7 mouse cellular contexts compared by ENCODE assay signal in the genomic region with DNA sequence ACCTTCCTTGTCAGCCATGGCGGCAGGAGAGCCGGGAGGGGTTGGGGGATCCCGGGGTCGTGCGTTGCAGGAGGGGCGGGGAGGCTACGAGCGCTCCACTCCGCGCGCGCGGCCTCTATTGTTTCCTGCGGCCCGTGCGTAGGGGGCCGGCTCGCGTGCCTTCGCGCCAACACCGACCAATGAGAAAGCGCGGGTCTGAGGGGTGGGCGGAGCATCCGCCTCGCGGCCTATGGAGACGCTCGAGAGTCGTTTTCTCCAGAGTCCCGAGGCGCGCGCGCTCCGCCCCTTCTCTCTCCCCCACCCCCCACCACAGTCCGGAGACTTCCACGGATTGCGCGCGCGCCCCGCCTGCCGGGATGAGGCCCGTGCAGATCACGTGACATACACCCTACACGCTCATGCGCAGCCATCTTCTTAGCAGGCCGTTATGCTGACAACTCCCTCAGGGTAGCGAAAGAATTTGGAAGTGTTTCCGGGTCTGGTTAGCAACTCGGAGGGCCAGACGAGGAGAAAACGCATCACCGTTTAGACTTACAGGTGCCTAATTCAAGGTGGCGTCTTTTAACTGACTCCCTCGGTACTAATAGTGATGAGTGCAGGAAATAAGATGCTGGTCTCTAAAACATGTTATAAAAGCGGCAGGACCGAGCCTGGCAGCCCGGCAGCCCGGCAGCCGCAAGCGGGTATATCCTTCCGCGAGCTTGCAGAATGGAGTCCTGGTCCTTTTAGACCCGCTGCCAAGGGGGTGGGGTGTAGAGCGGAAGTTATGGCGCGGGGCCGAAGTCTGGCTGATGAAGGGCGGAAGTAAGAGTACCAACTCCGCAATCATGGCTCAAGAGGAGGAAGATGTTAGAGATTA. TPM values are rescaled to one million over a fixed set of nuclear protein-coding genes. Genes with fewer than 3 reads are reported as not detected.
DNase-seq lines count a peak whose midpoint lies in the region; ATAC-seq and TF ChIP-seq lines count a peak whose summit lies in the region.

A gene (minus strand): TSS at position 155 of the 859 bp plus-strand sequence.
A gene (plus strand): TSS at position 480 of the 859 bp plus-strand sequence.

- TF ChIP-seq CTCF in intestine, postnatal 0 days (IDR thresholded peaks at IDR 0.05; ENCODE audit: low read depth): peak; percentile 39
- TF ChIP-seq CTCF in small intestine, adult 2 months (IDR thresholded peaks at IDR 0.05; ENCODE audit: extremely low read depth, insufficient read length, insufficient replicate concordance, low read depth, low read length): no peak

- H3K4me1 ChIP-seq in embryonic facial prominence, embryonic 10.5 days: peaks cover 37% of the 10 kb centered on the region
- H3K4me1 ChIP-seq in intestine, postnatal 0 days (replicated peaks; ENCODE audit: control insufficient read depth, insufficient read depth, low read length): 0 out of 2 replicates have a peak, but pooled peaks cover 7% of the 10 kb centered on the region
- H3K4me1 ChIP-seq in midbrain, embryonic 12.5 days: peaks cover 35% of the 10 kb centered on the region
- no peaks in the 10 kb centered on the region; the same call in 1 of the 2 replicates for H3K4me1 ChIP-seq in small intestine, adult 2 months (ENCODE audit: control insufficient read depth, insufficient read depth, insufficient read length, low read length)

- peak within 1 kb of the TSS; percentile 78 for H3K4me2 ChIP-seq in intestine, postnatal 0 days (replicated peaks; ENCODE audit: low read depth)
- peak within 1 kb of the TSS; percentile 87 for H3K4me2 ChIP-seq in midbrain, embryonic 12.5 days (replicated peaks)

- DNase-seq in adrenal gland, postnatal 10 days: peak; percentile 98
- DNase-seq in embryonic facial prominence, embryonic 10.5 days (ENCODE audit: low spot score): peak; percentile 100
- DNase-seq in gonadal fat pad, adult 2 months (ENCODE audit: low read depth): peak; percentile 77
- peak; percentile 99 for DNase-seq in left cerebral cortex, postnatal 4 days

- peaks cover 36% of the 10 kb centered on the region for H3K36me3 ChIP-seq in embryonic facial prominence, embryonic 10.5 days (replicated peaks)
- peaks cover 9% of the 10 kb centered on the region; the same call in 1 of the 2 replicates for H3K36me3 ChIP-seq in intestine, postnatal 0 days (ENCODE audit: control insufficient read depth, insufficient read depth)
- peaks cover 15% of the 10 kb centered on the region for H3K36me3 ChIP-seq in midbrain, embryonic 12.5 days
- peaks cover 2% of the 10 kb centered on the region; the same call in 1 of the 2 replicates for H3K36me3 ChIP-seq in small intestine, adult 2 months (ENCODE audit: control insufficient read depth, insufficient read depth, low read length)

- H3K9me3 ChIP-seq in embryonic facial prominence, embryonic 10.5 days: no peaks in the 10 kb centered on the region
- H3K9me3 ChIP-seq in intestine, postnatal 0 days (ENCODE audit: control insufficient read depth): no peaks in the 10 kb centered on the region
- no peaks in the 10 kb centered on the region for H3K9me3 ChIP-seq in midbrain, embryonic 12.5 days

- ATAC-seq in intestine, postnatal 0 days: peak; percentile 94
- ATAC-seq in midbrain, embryonic 12.5 days (ENCODE audit: low FRiP score, low read depth): peak; percentile 99

- H3K9ac ChIP-seq in intestine, postnatal 0 days (ENCODE audit: low read depth, low read length): peak within 1 kb of the TSS; percentile 90
- H3K9ac ChIP-seq in midbrain, embryonic 12.5 days (replicated peaks): peak within 1 kb of the TSS; percentile 96

- intact Hi-C loops in left cerebral cortex, postnatal 4 days (cut with DNase I): no loop called here

- peak within 1 kb of the TSS; percentile 99 for H3K27ac ChIP-seq in embryonic facial prominence, embryonic 10.5 days (replicated peaks)
- H3K27ac ChIP-seq in intestine, postnatal 0 days (ENCODE audit: low read depth, low read length): peak within 1 kb of the TSS; percentile 97
- peak within 1 kb of the TSS; percentile 99 for H3K27ac ChIP-seq in midbrain, embryonic 12.5 days (replicated peaks)
- peak within 1 kb of the TSS; percentile 99 for H3K27ac ChIP-seq in small intestine, adult 2 months (ENCODE audit: insufficient read depth, low read depth, low read length)

- WGBS in embryonic facial prominence, embryonic 10.5 days: under 1% methylated on average over 73 of the region's 73 CpGs
- under 1% methylated on average over 73 of the region's 73 CpGs for WGBS in intestine, postnatal 0 days
- under 1% methylated on average over 73 of the region's 73 CpGs for WGBS in midbrain, embryonic 12.5 days
- under 1% methylated on average over 73 of the region's 73 CpGs for WGBS in small intestine, adult 2 months

- TF ChIP-seq POLR2A in small intestine, adult 2 months (IDR thresholded peaks at IDR 0.05; ENCODE audit: low read depth, low read length): peak; percentile 60

- no peaks in the 10 kb centered on the region for H3K27me3 ChIP-seq in embryonic facial prominence, embryonic 10.5 days (replicated peaks; ENCODE audit: low read depth, poor library complexity, severe bottlenecking)
- no peaks in the 10 kb centered on the region for H3K27me3 ChIP-seq in intestine, postnatal 0 days (replicated peaks; ENCODE audit: control insufficient read depth, insufficient read depth, low read length)
- H3K27me3 ChIP-seq in midbrain, embryonic 12.5 days: no peaks in the 10 kb centered on the region
- H3K27me3 ChIP-seq in small intestine, adult 2 months (ENCODE audit: control insufficient read depth, insufficient read depth, low read length): no peaks in the 10 kb centered on the region

- H3K4me3 ChIP-seq in embryonic facial prominence, embryonic 10.5 days: peak within 1 kb of the TSS; percentile 94
- H3K4me3 ChIP-seq in intestine, postnatal 0 days (ENCODE audit: low read depth, low read length): peak within 1 kb of the TSS; percentile 77
- peak within 1 kb of the TSS; percentile 82 for H3K4me3 ChIP-seq in midbrain, embryonic 12.5 days
- H3K4me3 ChIP-seq in small intestine, adult 2 months (ENCODE audit: low read depth, low read length): peak within 1 kb of the TSS; percentile 73

RNA-seq across cellular contexts. Expression of the first gene that starts in this region (rescaled TPM):
- total RNA-seq in adrenal gland, postnatal 10 days (2021): 100 to 1,000 TPM; 142 to 146 TPM
- 546 and 560 TPM in 2 replicates for polyA plus RNA-seq in embryonic facial prominence, embryonic 10.5 days (2016; fragmentation: Nextera tagmentation; extraction: Ambion mirVana)
- 36.1 and 36.6 TPM in 2 replicates for polyA plus RNA-seq in gonadal fat pad, adult 2 months (2012; rRNA removed)
- 159 and 175 TPM in 2 replicates for polyA plus RNA-seq in intestine, postnatal 0 days (2015; fragmentation: Nextera tagmentation; extraction: Ambion mirVana)
- total RNA-seq in left cerebral cortex, postnatal 4 days (2021): 100 to 1,000 TPM; 156 to 186 TPM
- polyA plus RNA-seq in midbrain, embryonic 12.5 days (2016; fragmentation: Nextera tagmentation; extraction: Ambion mirVana): 497 and 529 TPM in 2 replicates
- polyA plus RNA-seq in small intestine, adult 2 months (2012; rRNA removed): 3.7 and 6.1 TPM in 2 replicates

RNA-seq across cellular contexts. Expression of the second gene that starts in this region (rescaled TPM):
- total RNA-seq in adrenal gland, postnatal 10 days (2021): 10 to 100 TPM; 41.1 to 41.5 TPM
- 49.0 and 49.3 TPM in 2 replicates for polyA plus RNA-seq in embryonic facial prominence, embryonic 10.5 days (2016; fragmentation: Nextera tagmentation; extraction: Ambion mirVana)
- polyA plus RNA-seq in gonadal fat pad, adult 2 months (2012; rRNA removed): 27.3 and 31.3 TPM in 2 replicates
- 92.9 and 94.5 TPM in 2 replicates for polyA plus RNA-seq in intestine, postnatal 0 days (2015; fragmentation: Nextera tagmentation; extraction: Ambion mirVana)
- total RNA-seq in left cerebral cortex, postnatal 4 days (2021): 10 to 100 TPM; 18.0 to 18.5 TPM
- polyA plus RNA-seq in midbrain, embryonic 12.5 days (2016; fragmentation: Nextera tagmentation; extraction: Ambion mirVana): 36.4 TPM in 2 replicates
- 5.4 and 9.6 TPM in 2 replicates for polyA plus RNA-seq in small intestine, adult 2 months (2012; rRNA removed)

Comparison
In these comparisons a context has a peak if more than half of its experiments do, and no peak if none do; other contexts are left out.
1. Peak in every context shown above with its lines: DNase-seq, ATAC-seq, H3K4me3 ChIP-seq and H3K27ac ChIP-seq.